ENCODE assay signal across 13 mouse cellular contexts in the genomic region with DNA sequence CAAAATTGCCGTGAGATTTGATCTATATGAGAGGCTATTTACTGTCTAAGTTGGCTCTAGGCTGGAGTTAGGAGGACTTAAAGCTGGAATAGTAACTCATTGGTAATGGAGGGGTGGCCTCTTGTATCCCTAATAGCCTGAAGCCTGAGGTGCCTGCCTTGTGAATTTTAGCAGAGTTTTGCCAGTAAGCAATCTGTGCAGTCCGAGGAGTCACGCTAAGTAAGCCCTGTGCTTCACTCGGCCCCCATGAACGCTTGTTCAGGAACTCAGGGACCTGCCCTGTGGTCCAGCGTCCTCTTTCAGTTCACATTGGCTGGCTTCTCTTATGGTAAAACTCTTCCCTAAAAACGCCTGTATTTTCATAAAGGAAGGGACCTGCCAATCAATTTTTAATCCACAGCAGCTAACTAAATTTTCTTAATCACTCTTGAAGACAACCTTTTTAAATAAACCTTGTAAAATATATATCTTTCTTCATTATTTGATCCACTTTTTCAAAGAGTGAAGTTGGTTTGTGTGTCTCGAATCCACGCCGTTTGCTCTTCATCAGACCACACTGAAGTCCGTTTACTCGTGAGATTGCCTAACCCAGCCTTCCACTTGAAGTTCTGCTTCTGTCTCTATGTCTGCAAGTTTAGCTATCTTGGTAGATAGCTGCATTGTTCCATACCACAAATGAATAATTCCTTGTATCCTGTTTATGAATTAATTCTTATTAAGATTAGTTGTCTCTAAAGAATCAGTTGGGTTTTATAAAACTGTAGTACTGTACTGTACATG. TPM values are rescaled to one million over a fixed set of nuclear protein-coding genes. Genes with fewer than 3 reads are reported as not detected.
DNase-seq lines count a peak whose midpoint lies in the region; ATAC-seq and TF ChIP-seq lines count a peak whose summit lies in the region.
"Had no signal": no experiment of that assay in that cellular context is flagged by ENCODE, and none has a peak within 500 bp of the region (broad histone marks: within the 10 kb centered on the region; RNA-seq: fewer than 3 reads in every experiment).

No protein-coding gene starts in this region.

- H3K27me3 ChIP-seq in kidney, embryonic 14.5 days (ENCODE audit: control insufficient read depth, insufficient read depth, low read length) = peaks cover 5% of the 10 kb centered on the region; the same call in 1 of the 2 replicates
- H3K27me3 ChIP-seq in embryonic facial prominence, embryonic 13.5 days = peaks cover 10% of the 10 kb centered on the region
- no peaks in the 10 kb centered on the region for H3K27me3 ChIP-seq in liver, embryonic 14.5 days (ENCODE audit: control insufficient read depth, insufficient read depth, low read length)
- peaks cover 26% of the 10 kb centered on the region for H3K27me3 ChIP-seq in midbrain, embryonic 10.5 days (ENCODE audit: low read depth, poor library complexity, severe bottlenecking)

- no peak for TF ChIP-seq CTCF in liver, embryonic 14.5 days (IDR thresholded peaks at IDR 0.05; ENCODE audit: low read depth)

- H3K4me2 ChIP-seq in kidney, embryonic 14.5 days (replicated peaks; ENCODE audit: low read depth, low read length) = peak overlapping the region; percentile 19
- H3K4me2 ChIP-seq in embryonic facial prominence, embryonic 13.5 days = peak overlapping the region; percentile 46
- H3K4me2 ChIP-seq in liver, embryonic 14.5 days (ENCODE audit: low read depth) = peak overlapping the region; percentile 37

- TF ChIP-seq EP300 in liver, embryonic 14.5 days (IDR thresholded peaks at IDR 0.05; ENCODE audit: low read depth) = no peak

- no peaks in the 10 kb centered on the region for H3K4me1 ChIP-seq in kidney, embryonic 14.5 days (ENCODE audit: control insufficient read depth, insufficient read depth, low read length)
- H3K4me1 ChIP-seq in embryonic facial prominence, embryonic 13.5 days = no peaks in the 10 kb centered on the region
- peaks cover 0 to 8% of the 10 kb centered on the region in 2 experiments; a peak in 1 of 4 replicates for H3K4me1 ChIP-seq in liver, embryonic 14.5 days (replicated peaks; ENCODE audit: control insufficient read depth in 2 of 2, insufficient read depth in 2 of 2, low read length in 1 of 2)
- H3K4me1 ChIP-seq in midbrain, embryonic 10.5 days = peaks cover 7% of the 10 kb centered on the region

- DNase-seq in kidney, postnatal 25 days = no peak
- DNase-seq in 3134 (ENCODE audit: extremely low read depth, insufficient read length, low spot score) = peak; percentile 50
- DNase-seq in liver, embryonic 14.5 days (ENCODE audit: low read depth in 3 of 3, low spot score in 3 of 3) = no peak
- DNase-seq in spleen, postnatal 4 days (ENCODE audit: low spot score in 2 of 2) = no peak
- no peak for DNase-seq in gastrocnemius, adult 8-10 months (ENCODE audit: low spot score in 2 of 2)
- no peak for DNase-seq in midbrain, embryonic 10.5 days (ENCODE audit: low spot score)
- DNase-seq: cerebellum, postnatal 25 days; gastrocnemius, postnatal 25 days; heart, postnatal 14 days; kidney, postnatal 4 days had no signal

- H3K36me3 ChIP-seq in kidney, embryonic 14.5 days (ENCODE audit: control insufficient read depth, insufficient read depth, low read length) = no peaks in the 10 kb centered on the region
- no peaks in the 10 kb centered on the region for H3K36me3 ChIP-seq in embryonic facial prominence, embryonic 13.5 days
- H3K36me3 ChIP-seq in liver, embryonic 14.5 days (replicated peaks; ENCODE audit: control insufficient read depth, insufficient read depth, low read depth) = no peaks in the 10 kb centered on the region
- H3K36me3 ChIP-seq in midbrain, embryonic 10.5 days = no peaks in the 10 kb centered on the region
- H3K36me3 ChIP-seq: forebrain, embryonic 10.5 days had no signal

- H3K4me3 ChIP-seq in kidney, embryonic 14.5 days (ENCODE audit: low read length) = peak overlapping the region; percentile 28
- peak overlapping the region; percentile 23 for H3K4me3 ChIP-seq in embryonic facial prominence, embryonic 13.5 days
- peak overlapping the region; percentile 33 to 40 for H3K4me3 ChIP-seq in liver, embryonic 14.5 days (ENCODE audit: insufficient read depth in 1 of 2, low read depth in 2 of 2, low read length in 2 of 2)
- no peak overlapping the region for H3K4me3 ChIP-seq in midbrain, embryonic 10.5 days
- H3K4me3 ChIP-seq: forebrain, embryonic 10.5 days had no signal

- peak overlapping the region; percentile 40; the same call in 1 of the 2 replicates for H3K9ac ChIP-seq in kidney, embryonic 14.5 days (ENCODE audit: low read depth, low read length)
- H3K9ac ChIP-seq in embryonic facial prominence, embryonic 13.5 days = 0 out of 2 replicates have a peak overlapping the region, but pooled peaks have one; percentile 27
- H3K9ac ChIP-seq in liver, embryonic 14.5 days (replicated peaks) = no peak overlapping the region

- ATAC-seq in kidney, embryonic 14.5 days (ENCODE audit: low FRiP score, low TSS enrichment) = no peak
- no peak for ATAC-seq in embryonic facial prominence, embryonic 13.5 days (ENCODE audit: insufficient number of reproducible peaks, insufficient read depth, low FRiP score, low TSS enrichment, low read depth)
- ATAC-seq in liver, embryonic 14.5 days (ENCODE audit: insufficient read depth) = no peak

- H3K27ac ChIP-seq in kidney, embryonic 14.5 days (ENCODE audit: low read depth, low read length) = no peak overlapping the region
- H3K27ac ChIP-seq in embryonic facial prominence, embryonic 13.5 days = no peak overlapping the region
- H3K27ac ChIP-seq in liver, embryonic 14.5 days = no peak overlapping the region
- no peak overlapping the region for H3K27ac ChIP-seq in midbrain, embryonic 10.5 days (replicated peaks)
- H3K27ac ChIP-seq: forebrain, embryonic 10.5 days had no signal

- H3K9me3 ChIP-seq in kidney, embryonic 14.5 days (ENCODE audit: control insufficient read depth, low read length) = no peaks in the 10 kb centered on the region
- no peaks in the 10 kb centered on the region for H3K9me3 ChIP-seq in embryonic facial prominence, embryonic 13.5 days
- no peaks in the 10 kb centered on the region for H3K9me3 ChIP-seq in liver, embryonic 14.5 days (ENCODE audit: control insufficient read depth, low read length)
- no peaks in the 10 kb centered on the region for H3K9me3 ChIP-seq in midbrain, embryonic 10.5 days (replicated peaks)
- H3K9me3 ChIP-seq: forebrain, embryonic 10.5 days had no signal

- 66% methylated on average over 12 of the region's 12 CpGs for WGBS in kidney, embryonic 14.5 days
- 68% methylated on average over 12 of the region's 12 CpGs for WGBS in embryonic facial prominence, embryonic 13.5 days
- 48% methylated on average over 12 of the region's 12 CpGs for WGBS in liver, embryonic 14.5 days (ENCODE audit: insufficient replicate concordance)
- 86% methylated on average over 12 of the region's 12 CpGs for WGBS in midbrain, embryonic 10.5 days

RNA-seq across cellular contexts. Expression of gene Rnf43, which starts 3.9 kb away (rescaled TPM):
- 5.9 and 10.4 TPM in 2 replicates for polyA plus RNA-seq in kidney, embryonic 14.5 days (2014; fragmentation: Nextera tagmentation; extraction: Ambion mirVana)
- polyA plus RNA-seq in embryonic facial prominence, embryonic 13.5 days (2015; fragmentation: Nextera tagmentation; extraction: Ambion mirVana) = 7.1 and 8.7 TPM in 2 replicates
- 3.5 and 4.2 TPM in 2 replicates for polyA plus RNA-seq in liver, embryonic 14.5 days (2012; rRNA removed)
- 4.5 and 5.0 TPM in 2 replicates for polyA plus RNA-seq in liver, embryonic 14.5 days (2014; fragmentation: Nextera tagmentation; extraction: Ambion mirVana)
- total RNA-seq in gastrocnemius, adult 8-10 months (2022) = 1 to 10 TPM in 3 of 4 experiments, under 1 TPM in 1; 0.92 to 1.7 (median 1.6) TPM
- 0.95 and 1.3 TPM in 2 replicates for polyA plus RNA-seq in midbrain, embryonic 10.5 days (2016; fragmentation: Nextera tagmentation; extraction: Ambion mirVana)

RNA-seq across cellular contexts. Expression of gene Hsf5, which starts 49.5 kb away (rescaled TPM):
- 0.23 and 0.24 TPM in 2 replicates for polyA plus RNA-seq in kidney, embryonic 14.5 days (2014; fragmentation: Nextera tagmentation; extraction: Ambion mirVana)
- 0.23 and 0.25 TPM in 2 replicates for polyA plus RNA-seq in embryonic facial prominence, embryonic 13.5 days (2015; fragmentation: Nextera tagmentation; extraction: Ambion mirVana)
- polyA plus RNA-seq in liver, embryonic 14.5 days (2012; rRNA removed) = 0.02 TPM in 1 of 2 replicates, not detected in the other
- not detected in 2 replicates for polyA plus RNA-seq in liver, embryonic 14.5 days (2014; fragmentation: Nextera tagmentation; extraction: Ambion mirVana)
- under 1 TPM in 1 of 4 experiments, not detected in 3; 0.09 TPM for total RNA-seq in gastrocnemius, adult 8-10 months (2022)
- 0.40 and 0.42 TPM in 2 replicates for polyA plus RNA-seq in midbrain, embryonic 10.5 days (2016; fragmentation: Nextera tagmentation; extraction: Ambion mirVana)
- total RNA-seq: gastrocnemius, postnatal 25 days had no signal
